Mouse (Mus musculus): ENCODE results near the gene Irf2bpl. TPM values are rescaled to one million over a fixed set of nuclear protein-coding genes. Genes with fewer than 3 reads are reported as not detected.

The Irf2bpl gene
- 100 to 1,000 TPM in 1 of 2 experiments, 10 to 100 TPM in 1; 83.7 to 103 TPM for polyA plus RNA-seq (2017; shearing (Covaris generic))

DNA sequence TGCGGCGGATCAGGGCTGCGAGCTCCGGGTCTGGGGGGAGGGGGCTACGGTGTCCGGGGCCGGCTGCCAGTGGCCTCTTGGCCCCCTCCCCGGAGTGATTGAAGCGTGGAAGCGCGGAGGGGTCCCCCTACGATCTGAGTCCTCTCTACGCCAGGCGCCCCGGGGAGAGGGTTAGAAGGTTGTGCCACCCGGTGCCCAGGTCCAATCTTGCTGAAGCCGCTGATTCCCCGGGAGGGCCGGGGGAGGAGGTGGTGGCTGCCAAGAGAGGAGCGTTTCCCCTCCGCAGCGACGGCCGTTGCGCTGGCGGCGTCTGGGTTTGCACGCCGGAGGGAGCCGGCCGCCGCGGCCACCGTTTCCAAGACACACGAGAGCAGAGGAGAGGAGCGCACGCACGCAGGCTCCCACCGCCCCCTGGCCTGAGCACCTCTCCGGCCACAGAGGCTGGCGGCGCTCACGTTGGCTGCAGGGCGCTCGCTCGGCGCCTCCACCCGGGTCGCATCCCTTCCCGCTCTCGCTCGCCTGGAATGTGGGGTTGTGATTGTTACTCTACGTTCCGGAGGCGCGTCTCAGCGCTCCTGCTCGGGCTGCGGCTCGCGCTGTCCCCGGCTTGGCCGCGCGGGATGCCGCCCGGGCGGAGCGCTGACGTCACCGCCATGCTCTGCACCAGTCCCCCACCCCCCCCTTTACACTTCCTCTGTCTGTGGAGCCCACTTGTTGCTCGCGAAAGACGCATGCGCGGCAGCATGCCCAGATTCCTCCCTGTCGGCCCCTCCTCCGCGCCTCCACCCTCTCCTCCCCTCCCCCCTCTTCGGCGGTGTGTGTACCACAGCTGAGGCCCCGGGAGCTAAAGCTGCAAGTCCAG, at the start of gene Irf2bpl:
TSS of gene Irf2bpl (minus strand) at position 602 of the 862 bp plus-strand sequence.

Other genes with a start within 250 kb of the Irf2bpl start
- gene Vash1, start 206.1 kb downstream of the Irf2bpl start, polyA plus RNA-seq (2017; shearing (Covaris generic)): under 1 TPM; 0.25 to 0.43 TPM
- gene Angel1, start 158.3 kb downstream of the Irf2bpl start, polyA plus RNA-seq (2017; shearing (Covaris generic)): 10 to 100 TPM; 12.4 to 21.5 TPM
- gene Lrrc74a, start 150.4 kb downstream of the Irf2bpl start, polyA plus RNA-seq (2017; shearing (Covaris generic)): under 1 TPM in 1 of 2 experiments, not detected in 1; 0.15 TPM
- gene Cipc, start 62.2 kb upstream of the Irf2bpl start, polyA plus RNA-seq (2017; shearing (Covaris generic)): 10 to 100 TPM; 24.7 to 32.1 TPM
- gene Zdhhc22, start 105.6 kb upstream of the Irf2bpl start, polyA plus RNA-seq (2017; shearing (Covaris generic)): 1 to 10 TPM in 1 of 2 experiments, under 1 TPM in 1; 0.34 to 2.8 TPM
- gene Tmem63c, start 136.5 kb upstream of the Irf2bpl start, polyA plus RNA-seq (2017; shearing (Covaris generic)): 1 to 10 TPM in 1 of 2 experiments, under 1 TPM in 1; 0.24 to 2.0 TPM
- under 1 TPM; 0.12 to 0.34 TPM for gene Ngb, start 217.7 kb upstream of the Irf2bpl start, polyA plus RNA-seq (2017; shearing (Covaris generic))